9 mouse cellular contexts compared by ENCODE assay signal in genomic region chrX:134930361-134930760, GRCm38 (mm10). TPM values are rescaled to one million over a fixed set of nuclear protein-coding genes. Genes with fewer than 3 reads are reported as not detected.
DNase-seq lines count a peak whose midpoint lies in the region.
"Had no signal": no experiment of that assay in that cellular context is flagged by ENCODE, and none has a peak within 500 bp of the region (broad histone marks: within the 10 kb centered on the region; RNA-seq: fewer than 3 reads in every experiment).

No protein-coding gene starts in this region.

- peak; percentile 5 to 57 for DNase-seq in adrenal gland, adult (ENCODE audit: inconsistent age in 2 of 2, low spot score in 1 of 2)
- no peak for DNase-seq in adrenal gland, postnatal 4 days (ENCODE audit: low spot score in 2 of 2)
- DNase-seq in kidney, adult 9 months = peak; percentile 15
- DNase-seq in kidney, adult 11 months = no peak
- peak; percentile 4 for DNase-seq in R1 (ENCODE audit: low read depth, low spot score)
- peak; percentile 11 for DNase-seq in embryo, embryonic 9.5 days (ENCODE audit: extremely low spot score)
- DNase-seq in left cerebral cortex, postnatal 25 days (ENCODE audit: low spot score in 2 of 2) = peak; percentile 20 to 38
- peak; percentile 26 for DNase-seq in right cerebral cortex, postnatal 14 days
- DNase-seq: liver, embryonic 13.5 days had no signal

- intact Hi-C loops in left cerebral cortex, postnatal 25 days (cut with DNase I) = no loop called here

RNA-seq across cellular contexts. Expression of gene Nxf2, which starts 34.2 kb away (rescaled TPM):
- total RNA-seq in adrenal gland, postnatal 4 days (2021) = under 1 TPM; 0.28 TPM
- not detected for total RNA-seq in left cerebral cortex, postnatal 25 days (2021)

Comparison
In these comparisons a context has a peak if more than half of its experiments do, and no peak if none do; other contexts are left out.
1. DNase-seq: peak in adrenal gland, adult (2 of 2), kidney, adult 9 months (single experiment), R1 (single experiment), embryo, embryonic 9.5 days (single experiment), left cerebral cortex, postnatal 25 days (2 of 2) and right cerebral cortex, postnatal 14 days (single experiment); none in adrenal gland, postnatal 4 days (0 of 2) and kidney, adult 11 months (single experiment).